Mouse (Mus musculus) hindbrain, embryonic 14.5 days (tissue): ENCODE data around the gene Lzic. TPM values are rescaled to one million over a fixed set of nuclear protein-coding genes. Genes with fewer than 3 reads are reported as not detected.

Source experiments
- ATAC-seq: fragments of 200-750 bp; cut with Nextera tagmentation; 2 replicates; pipeline ENCODE4 v1.8.0; 2017; ENCODE audit warnings: moderate number of reproducible peaks, mild to moderate bottlenecking, moderate TSS enrichment, moderate library complexity; ENCODE audit not compliant: low FRiP score
- DNase-seq: peaks from one replicate; pipeline ENCODE4 v3.0.0-alpha.2; 2015; ENCODE audit warnings: low spot score
- H3K27ac ChIP-seq: fragments of 300-500 bp; sonication (generic); 2 replicates; pipeline ENCODE4 v1.5.1; 2014; ENCODE audit warnings: mild to moderate bottlenecking, moderate library complexity
- H3K27me3 ChIP-seq: fragments of 300-500 bp; sonication (generic); 2 replicates; pipeline ENCODE4 v1.6.1; 2014; ENCODE audit warnings: mild to moderate bottlenecking, low read length, mixed read lengths; ENCODE audit not compliant: control insufficient read depth, insufficient read depth
- H3K36me3 ChIP-seq: fragments of 300-500 bp; sonication (generic); replicated peaks from 2 replicates; pipeline ENCODE4 v1.6.1; 2014; ENCODE audit not compliant: control insufficient read depth, insufficient read depth
- H3K4me1 ChIP-seq: fragments of 300-500 bp; sonication (generic); replicated peaks from 2 replicates; pipeline ENCODE4 v1.6.1; 2014; ENCODE audit warnings: antibody characterized with exemption, low read length, mixed read lengths; ENCODE audit not compliant: control insufficient read depth, insufficient read depth
- H3K4me2 ChIP-seq: fragments of 300-500 bp; sonication (generic); replicated peaks from 2 replicates; pipeline ENCODE4 v1.6.1; 2014; ENCODE audit warnings: mild to moderate bottlenecking, moderate library complexity
- H3K4me3 ChIP-seq: fragments of 300-500 bp; sonication (generic); replicated peaks from 2 replicates; pipeline ENCODE4 v1.5.1; 2014; ENCODE audit warnings: mild to moderate bottlenecking, low read length
- H3K9ac ChIP-seq: fragments of 300-500 bp; sonication (generic); 2 replicates; pipeline ENCODE4 v1.6.1; 2014
- H3K9me3 ChIP-seq: fragments of 300-500 bp; sonication (generic); 2 replicates; pipeline ENCODE4 v1.6.1; 2016; ENCODE audit warnings: low read length; ENCODE audit not compliant: control insufficient read depth
- WGBS: fragments of 180-500 bp; shearing (Covaris S2); extraction: QIAGEN DNeasy Blood & Tissue Kit; methylation state at CpG from one replicate; pipeline ENCODE4 v1.1.7; 2014; 5-methylcytosine and 5-hydroxymethylcytosine counted together
- polyA plus RNA-seq: library from polyadenylated mRNA; unstranded; fragments of >200 nt; fragmentation: Nextera tagmentation; extraction: Ambion mirVana; gene quantifications from 2 replicates; pipeline ENCODE4 v1.2.1, GENCODE M21; 2014

Lzic gene
- polyA plus RNA-seq = 49.9 and 52.5 TPM in 2 replicates

DNA sequence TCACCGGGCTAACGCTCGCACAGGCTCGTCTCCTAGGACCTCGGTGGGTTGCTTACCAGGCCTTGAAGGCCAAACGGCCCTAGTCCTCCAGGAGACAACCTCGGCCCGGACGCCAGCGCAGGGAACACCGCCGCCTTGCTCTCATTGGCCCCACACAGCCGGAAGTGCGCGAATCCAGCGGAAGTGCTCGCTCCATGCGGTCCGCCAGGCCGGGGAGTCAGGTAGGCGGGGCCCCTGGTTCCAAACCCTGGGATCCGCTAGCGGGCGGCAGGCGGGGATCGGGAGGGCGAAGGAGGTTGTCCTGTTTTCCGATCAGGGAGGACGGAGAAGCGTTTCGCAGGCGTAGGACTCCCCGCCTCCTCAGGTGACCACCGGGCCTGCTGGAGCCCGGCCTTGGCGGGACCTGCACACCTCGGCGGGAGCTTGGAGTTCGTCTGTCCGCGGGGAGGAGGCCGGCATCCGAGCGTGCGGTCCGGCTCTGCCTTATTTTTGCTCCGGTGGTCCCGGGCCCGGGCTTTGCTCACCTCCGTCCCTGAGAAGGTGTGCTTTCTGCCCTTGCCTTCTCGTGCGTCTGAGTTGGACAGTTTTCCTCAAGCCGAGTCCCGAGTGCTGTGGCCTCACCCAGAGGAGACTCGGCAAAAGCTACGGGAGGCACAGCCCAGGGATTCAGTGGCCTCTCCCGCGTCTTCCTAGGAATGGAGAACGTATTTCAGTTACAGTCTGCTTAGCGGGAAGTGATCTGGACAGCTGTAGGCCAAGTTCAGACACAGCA is at the start of gene Lzic, which contains the start of gene Nmnat1:
Lzic (plus strand) TSS at position 177 of the 772 bp plus-strand sequence.
Nmnat1 (minus strand) TSS at position 150 of the 772 bp plus-strand sequence.
- H3K36me3 ChIP-seq = peaks cover 40% of the 10 kb centered on the region
- H3K4me1 ChIP-seq = peaks cover 15% of the 10 kb centered on the region
- H3K9ac ChIP-seq = peak within 1 kb of the TSS; percentile 68
- H3K4me3 ChIP-seq = peak within 1 kb of the TSS; percentile 74
- DNase-seq (peak; percentile 93), ATAC-seq (peak; percentile 98)
- H3K27me3 ChIP-seq = no peaks in the 10 kb centered on the region
- peak within 1 kb of the TSS; percentile 64 for H3K27ac ChIP-seq
- under 1% methylated on average over 58 of the region's 60 CpGs for WGBS
- no peaks in the 10 kb centered on the region for H3K9me3 ChIP-seq
- H3K4me2 ChIP-seq = peak within 1 kb of the TSS; percentile 79

DNA sequence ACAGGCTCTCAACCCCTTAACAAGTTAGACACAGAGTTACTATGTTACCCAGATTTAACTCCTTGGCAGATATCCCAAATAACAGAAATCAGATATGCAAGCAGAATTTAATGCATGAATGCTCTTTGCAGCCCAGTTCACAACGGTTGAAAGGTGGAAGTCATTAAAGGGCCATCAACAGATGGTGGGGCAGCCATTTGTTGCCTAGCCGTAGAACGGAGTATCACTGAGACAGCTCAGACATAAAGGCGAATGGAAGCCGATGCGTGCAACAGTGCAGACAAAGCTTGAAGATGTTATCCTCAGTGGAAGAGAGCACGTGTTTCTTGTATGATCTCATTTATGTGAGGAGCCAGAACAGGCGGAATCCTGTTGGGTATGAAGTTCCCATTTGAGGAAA is 44.5 kb upstream of the Lzic start:
- H3K27ac ChIP-seq = no peak overlapping the region
- DNase-seq = no peak
- H3K36me3 ChIP-seq = no peaks in the 10 kb centered on the region
- no peaks in the 10 kb centered on the region for H3K27me3 ChIP-seq
- H3K9me3 ChIP-seq = no peaks in the 10 kb centered on the region
- no peak overlapping the region for H3K9ac ChIP-seq
- H3K4me2 ChIP-seq = no peak overlapping the region
- WGBS = 51% methylated on average over 8 of the region's 8 CpGs
- ATAC-seq = no peak
- H3K4me1 ChIP-seq = peaks cover 10% of the 10 kb centered on the region
- H3K4me3 ChIP-seq = no peak overlapping the region

DNA sequence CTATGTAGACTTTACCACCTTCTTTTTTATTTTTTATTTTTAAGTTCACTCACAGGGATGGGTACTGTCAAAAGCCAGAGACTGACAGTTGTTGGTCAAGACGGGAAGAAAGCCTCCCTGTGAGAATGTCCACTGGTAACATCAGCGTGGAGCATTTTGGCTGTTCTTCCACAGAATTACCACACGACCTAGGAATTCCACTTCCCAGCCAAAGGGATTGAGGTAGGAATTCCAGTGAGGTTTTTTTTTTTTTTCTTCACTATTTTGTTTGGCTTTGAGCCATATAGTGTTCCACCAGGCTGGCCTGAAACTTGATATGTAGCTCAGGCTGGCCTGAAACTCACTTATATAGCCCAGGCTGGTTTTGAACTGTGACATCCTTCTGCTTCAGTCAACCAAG is 42.6 kb upstream of the Lzic start:
- ATAC-seq = no peak
- peaks cover 20% of the 10 kb centered on the region for H3K4me1 ChIP-seq
- DNase-seq = no peak
- no peak overlapping the region for H3K4me3 ChIP-seq
- H3K27ac ChIP-seq = no peak overlapping the region
- H3K9me3 ChIP-seq = no peaks in the 10 kb centered on the region
- 64% methylated on average over 3 of the region's 3 CpGs for WGBS
- no peaks in the 10 kb centered on the region for H3K27me3 ChIP-seq
- no peaks in the 10 kb centered on the region for H3K36me3 ChIP-seq
- H3K9ac ChIP-seq = no peak overlapping the region
- H3K4me2 ChIP-seq = no peak overlapping the region

GRCm38 (mm10) chr4:149444465-149444864 is 40.6 kb upstream of the Lzic start:
- ATAC-seq = no peak
- H3K27me3 ChIP-seq = no peaks in the 10 kb centered on the region
- H3K9me3 ChIP-seq = no peaks in the 10 kb centered on the region
- peak overlapping the region; percentile 65 for H3K9ac ChIP-seq
- no peak for DNase-seq
- H3K36me3 ChIP-seq = no peaks in the 10 kb centered on the region
- peak overlapping the region; percentile 65 for H3K4me2 ChIP-seq
- H3K4me1 ChIP-seq = peaks cover 20% of the 10 kb centered on the region
- H3K4me3 ChIP-seq = peak overlapping the region; percentile 28; the same call in 1 of the 2 replicates
- H3K27ac ChIP-seq = peak overlapping the region; percentile 96
- WGBS = 54% methylated on average over 1 of the region's 1 CpGs

- peaks cover 20% of the 10 kb centered on the region for H3K4me1 ChIP-seq
- H3K9me3 ChIP-seq = no peaks in the 10 kb centered on the region
- H3K27me3 ChIP-seq = no peaks in the 10 kb centered on the region
- under 1% methylated on average over 36 of the region's 36 CpGs for WGBS
- H3K36me3 ChIP-seq = no peaks in the 10 kb centered on the region
- ATAC-seq (peak; percentile 97), DNase-seq (peak; percentile 93)
- peak overlapping the region; percentile 28 for H3K4me3 ChIP-seq
- peak overlapping the region; percentile 65 for H3K4me2 ChIP-seq
- H3K27ac ChIP-seq = peak overlapping the region; percentile 96
- H3K9ac ChIP-seq = peak overlapping the region; percentile 65
These were observed 39.9 kb upstream of the Lzic start for GRCm38 (mm10) chr4:149444964-149445701.

DNA sequence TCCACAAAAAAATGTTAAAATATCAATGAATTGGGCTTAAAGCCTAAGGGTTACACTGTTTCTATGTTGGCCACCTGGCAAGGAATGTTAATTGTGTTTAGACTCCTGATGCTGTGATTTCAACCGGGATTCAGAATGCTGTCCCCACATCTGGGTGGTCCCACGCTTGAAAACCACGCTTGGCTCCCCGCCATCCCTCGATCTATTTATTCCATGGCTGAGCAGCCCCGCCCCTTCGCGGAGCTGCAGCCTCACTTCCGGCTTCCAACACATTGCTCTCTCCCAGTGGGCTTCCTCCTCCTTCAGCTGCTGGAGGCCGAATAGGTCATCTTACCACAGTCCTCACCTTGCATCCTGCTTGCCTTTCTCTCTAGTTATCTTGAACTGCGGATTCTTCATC is 39.2 kb upstream of the Lzic start:
- H3K4me3 ChIP-seq = 0 out of 2 replicates have a peak overlapping the region, but pooled peaks have one; percentile 28
- peaks cover 20% of the 10 kb centered on the region for H3K4me1 ChIP-seq
- WGBS = 4% methylated on average over 11 of the region's 11 CpGs
- H3K9me3 ChIP-seq = no peaks in the 10 kb centered on the region
- DNase-seq (peak; percentile 75), ATAC-seq (peak; percentile 62)
- H3K36me3 ChIP-seq = no peaks in the 10 kb centered on the region
- peak overlapping the region; percentile 65 for H3K9ac ChIP-seq
- H3K27ac ChIP-seq = peak overlapping the region; percentile 96
- H3K27me3 ChIP-seq = no peaks in the 10 kb centered on the region
- peak overlapping the region; percentile 65 for H3K4me2 ChIP-seq

DNA sequence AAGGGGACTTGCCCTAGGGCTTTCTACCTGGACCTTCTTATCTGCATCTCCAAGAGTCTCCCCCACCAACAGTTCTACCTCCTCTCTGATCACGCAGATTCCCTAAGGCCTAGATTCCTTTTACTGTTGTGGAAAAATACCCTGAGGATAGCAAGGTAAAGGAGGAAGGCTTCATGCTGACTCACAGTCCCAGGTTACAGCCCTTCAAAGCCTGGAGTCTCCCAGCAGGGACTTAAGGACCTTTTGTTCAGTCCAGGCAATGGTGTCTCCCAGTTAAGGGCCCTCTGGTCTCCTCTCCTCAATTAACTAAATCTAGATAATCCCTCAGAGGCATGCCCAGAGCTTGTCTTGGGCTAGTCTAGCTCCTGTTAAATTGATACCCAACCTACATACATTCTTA is 38.7 kb upstream of the Lzic start:
- Histone ChIP-seq H3K4me2 (peak overlapping the region; percentile 65), H3K27me3 (no peaks in the 10 kb centered on the region), H3K27ac (peak overlapping the region; percentile 96), H3K36me3 (no peaks in the 10 kb centered on the region), H3K9ac (peak overlapping the region; percentile 65; the same call in 1 of the 2 replicates), H3K4me3 (no peak overlapping the region), H3K9me3 (no peaks in the 10 kb centered on the region), H3K4me1 (peaks cover 20% of the 10 kb centered on the region)
- ATAC-seq (no peak), DNase-seq (no peak)
- WGBS = 45% methylated on average over 1 of the region's 1 CpGs

DNA sequence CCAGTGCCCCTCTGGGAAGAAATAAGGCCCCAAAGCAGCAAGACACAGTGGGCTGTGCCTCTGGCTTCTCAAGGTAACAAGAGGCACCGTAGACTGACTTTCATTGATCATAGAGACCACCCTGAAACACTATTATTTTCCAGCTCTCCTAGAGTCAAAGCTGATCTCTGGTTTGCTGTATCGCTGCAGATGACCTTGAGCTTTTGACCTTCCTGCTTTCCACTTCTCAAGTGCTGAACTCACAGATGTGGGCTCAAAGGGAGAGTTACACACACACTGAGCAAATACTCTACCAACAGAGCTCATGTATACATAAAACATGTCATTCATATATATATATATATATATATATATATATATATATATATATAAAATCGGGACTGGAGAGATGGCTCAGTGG is 34.4 kb upstream of the Lzic start:
- ATAC-seq (no peak), DNase-seq (no peak)
- WGBS = 80% methylated on average over 3 of the region's 3 CpGs
- Histone ChIP-seq H3K27ac (no peak overlapping the region), H3K4me3 (no peak overlapping the region), H3K27me3 (no peaks in the 10 kb centered on the region), H3K36me3 (no peaks in the 10 kb centered on the region), H3K9me3 (no peaks in the 10 kb centered on the region), H3K4me2 (no peak overlapping the region), H3K9ac (no peak overlapping the region), H3K4me1 (peaks cover 9% of the 10 kb centered on the region)

GRCm38 (mm10) chr4:149453656-149454055 is 31.4 kb upstream of the Lzic start:
- no peak for ATAC-seq
- Histone ChIP-seq H3K27me3 (no peaks in the 10 kb centered on the region), H3K36me3 (no peaks in the 10 kb centered on the region), H3K4me1 (no peaks in the 10 kb centered on the region), H3K4me3 (no peak overlapping the region), H3K4me2 (no peak overlapping the region), H3K27ac (no peak overlapping the region), H3K9me3 (no peaks in the 10 kb centered on the region), H3K9ac (no peak overlapping the region)
- WGBS = 83% methylated on average over 4 of the region's 4 CpGs
- no peak for DNase-seq
